ENCODE assay signal across 30 mouse cellular contexts in genomic region chr6:41681656-41682055, GRCm38 (mm10). TPM values are rescaled to one million over a fixed set of nuclear protein-coding genes. Genes with fewer than 3 reads are reported as not detected.
DNase-seq lines count a peak whose midpoint lies in the region; ATAC-seq and TF ChIP-seq lines count a peak whose summit lies in the region.
"Had no signal": no experiment of that assay in that cellular context is flagged by ENCODE, and none has a peak within 500 bp of the region (broad histone marks: within the 10 kb centered on the region; RNA-seq: fewer than 3 reads in every experiment).

No protein-coding gene starts in this region.

- H3K36me3 ChIP-seq in intestine, embryonic 16.5 days (ENCODE audit: control insufficient read depth, insufficient read depth, low read length): no peaks in the 10 kb centered on the region
- no peaks in the 10 kb centered on the region for H3K36me3 ChIP-seq in intestine, embryonic 15.5 days
- no peaks in the 10 kb centered on the region for H3K36me3 ChIP-seq in kidney, postnatal 0 days (ENCODE audit: insufficient read depth, low read length)
- H3K36me3 ChIP-seq: embryonic facial prominence, embryonic 12.5 days; embryonic facial prominence, embryonic 15.5 days; heart, embryonic 12.5 days; hindbrain, embryonic 10.5 days; hindbrain, embryonic 13.5 days had no signal

- no peaks in the 10 kb centered on the region for H3K9me3 ChIP-seq in intestine, embryonic 16.5 days (ENCODE audit: control insufficient read depth, low read length)
- no peaks in the 10 kb centered on the region for H3K9me3 ChIP-seq in intestine, embryonic 15.5 days
- no peaks in the 10 kb centered on the region for H3K9me3 ChIP-seq in kidney, postnatal 0 days (replicated peaks; ENCODE audit: low read length)
- H3K9me3 ChIP-seq: embryonic facial prominence, embryonic 12.5 days; embryonic facial prominence, embryonic 15.5 days; heart, embryonic 12.5 days; hindbrain, embryonic 10.5 days; hindbrain, embryonic 13.5 days had no signal

- H3K4me2 ChIP-seq in intestine, embryonic 16.5 days (ENCODE audit: low read depth, low read length): no peak overlapping the region
- H3K4me2 ChIP-seq in intestine, embryonic 15.5 days (replicated peaks): no peak overlapping the region
- no peak overlapping the region for H3K4me2 ChIP-seq in kidney, postnatal 0 days (ENCODE audit: low read length)
- H3K4me2 ChIP-seq: embryonic facial prominence, embryonic 12.5 days; embryonic facial prominence, embryonic 15.5 days; heart, embryonic 12.5 days; hindbrain, embryonic 13.5 days had no signal

- no peak for TF ChIP-seq CTCF in kidney, postnatal 0 days (IDR thresholded peaks at IDR 0.05; ENCODE audit: low read depth)

- WGBS in intestine, embryonic 16.5 days: 64% methylated on average over 5 of the region's 5 CpGs
- WGBS in intestine, embryonic 15.5 days: 70% methylated on average over 5 of the region's 5 CpGs
- WGBS in kidney, postnatal 0 days: 48% methylated on average over 5 of the region's 5 CpGs

- H3K27me3 ChIP-seq in intestine, embryonic 16.5 days (replicated peaks; ENCODE audit: control insufficient read depth, insufficient read depth, low read length): no peaks in the 10 kb centered on the region
- no peaks in the 10 kb centered on the region for H3K27me3 ChIP-seq in intestine, embryonic 15.5 days (replicated peaks)
- no peaks in the 10 kb centered on the region for H3K27me3 ChIP-seq in kidney, postnatal 0 days (ENCODE audit: insufficient read depth, low read length)
- H3K27me3 ChIP-seq: embryonic facial prominence, embryonic 12.5 days; embryonic facial prominence, embryonic 15.5 days; heart, embryonic 12.5 days; hindbrain, embryonic 13.5 days had no signal

- DNase-seq in kidney, adult 8-10 months: peak; percentile 5 to 38
- no peak for DNase-seq in kidney, postnatal 14 days
- DNase-seq in testis, postnatal 14 days (ENCODE audit: low spot score): peak; percentile 11
- DNase-seq in testis, postnatal 10 days (ENCODE audit: low spot score): no peak
- DNase-seq in kidney, postnatal 0 days (ENCODE audit: low spot score): no peak
- no peak for DNase-seq in liver
- DNase-seq: adrenal gland, adult 2 months; adrenal gland, postnatal 14 days; cerebellum, adult 11 months; cerebellum, adult 2 months; cerebellum, adult 9-11 months; cerebellum, postnatal 25 days; forebrain, postnatal 0 days; gastrocnemius, adult 2 months; gastrocnemius, postnatal 14 days; heart, adult 18-20 months; heart, postnatal 14 days had no signal

- peak; percentile 48; the same call in 1 of the 2 replicates for ATAC-seq in intestine, embryonic 16.5 days
- ATAC-seq in intestine, embryonic 15.5 days: no peak
- ATAC-seq in kidney, postnatal 0 days (replicated peaks; ENCODE audit: low FRiP score, low read depth): 0 out of 2 replicates have a peak, but pooled peaks have one; percentile 10
- ATAC-seq: CD4-positive, CD25-positive, alpha-beta regulatory T cell, adult 4 months; forebrain, embryonic 14.5 days; forebrain, postnatal 0 days had no signal

- H3K4me3 ChIP-seq in intestine, embryonic 16.5 days (ENCODE audit: low read length): no peak overlapping the region
- no peak overlapping the region for H3K4me3 ChIP-seq in intestine, embryonic 15.5 days (replicated peaks)
- H3K4me3 ChIP-seq in kidney, postnatal 0 days (replicated peaks; ENCODE audit: low read depth, low read length): no peak overlapping the region
- H3K4me3 ChIP-seq: embryonic facial prominence, embryonic 12.5 days; embryonic facial prominence, embryonic 15.5 days; gastrocnemius, adult 2 months; heart, embryonic 12.5 days; hindbrain, embryonic 10.5 days; hindbrain, embryonic 13.5 days had no signal

- H3K9ac ChIP-seq in intestine, embryonic 16.5 days (ENCODE audit: low read depth, low read length): no peak overlapping the region
- no peak overlapping the region for H3K9ac ChIP-seq in intestine, embryonic 15.5 days
- H3K9ac ChIP-seq in kidney, postnatal 0 days (ENCODE audit: low read depth, low read length): no peak overlapping the region
- H3K9ac ChIP-seq: embryonic facial prominence, embryonic 12.5 days; embryonic facial prominence, embryonic 15.5 days; forebrain, postnatal 0 days; heart, embryonic 12.5 days; hindbrain, embryonic 13.5 days had no signal

- H3K27ac ChIP-seq in intestine, embryonic 16.5 days (ENCODE audit: low read length): no peak overlapping the region
- H3K27ac ChIP-seq in intestine, embryonic 15.5 days: no peak overlapping the region
- no peak overlapping the region for H3K27ac ChIP-seq in kidney, postnatal 0 days
- H3K27ac ChIP-seq: embryonic facial prominence, embryonic 12.5 days; embryonic facial prominence, embryonic 15.5 days; gastrocnemius, adult 2 months; hindbrain, embryonic 10.5 days; hindbrain, embryonic 13.5 days had no signal

- no peaks in the 10 kb centered on the region for H3K4me1 ChIP-seq in intestine, embryonic 16.5 days (ENCODE audit: control insufficient read depth, insufficient read depth, low read length)
- H3K4me1 ChIP-seq in intestine, embryonic 15.5 days (replicated peaks): no peaks in the 10 kb centered on the region
- no peaks in the 10 kb centered on the region for H3K4me1 ChIP-seq in kidney, postnatal 0 days (replicated peaks; ENCODE audit: insufficient read depth, low read length)
- H3K4me1 ChIP-seq: embryonic facial prominence, embryonic 12.5 days; embryonic facial prominence, embryonic 15.5 days; heart, embryonic 12.5 days; hindbrain, embryonic 10.5 days; hindbrain, embryonic 13.5 days had no signal

RNA-seq across cellular contexts. Expression of gene Trpv5, which starts 1.1 kb away (rescaled TPM):
- 0.11 and 0.13 TPM in 2 replicates for polyA plus RNA-seq in intestine, embryonic 16.5 days (2015; fragmentation: Nextera tagmentation; extraction: Ambion mirVana)
- polyA plus RNA-seq in intestine, embryonic 15.5 days (2015; fragmentation: Nextera tagmentation; extraction: Ambion mirVana): 0.14 and 0.16 TPM in 2 replicates
- polyA plus RNA-seq in kidney, postnatal 0 days (2015; fragmentation: Nextera tagmentation; extraction: Ambion mirVana): 9.4 and 10.7 TPM in 2 replicates
- polyA plus RNA-seq: adrenal gland, adult 2 months; C2C12; CD4-positive, CD25-positive, alpha-beta regulatory T cell, adult 4 months; cerebellum, adult 2 months; embryonic facial prominence, embryonic 12.5 days; embryonic facial prominence, embryonic 15.5 days; forebrain, embryonic 11.5 days; forebrain, embryonic 14.5 days; forebrain, postnatal 0 days; frontal cortex, adult 2 months; heart, embryonic 12.5 days; heart, embryonic 16.5 days; hindbrain, embryonic 10.5 days; hindbrain, embryonic 13.5 days had no signal

RNA-seq across cellular contexts. Expression of gene Llcfc1, which starts 2.6 kb away (rescaled TPM):
- 1.1 and 1.6 TPM in 2 replicates for polyA plus RNA-seq in intestine, embryonic 16.5 days (2015; fragmentation: Nextera tagmentation; extraction: Ambion mirVana)
- polyA plus RNA-seq in intestine, embryonic 15.5 days (2015; fragmentation: Nextera tagmentation; extraction: Ambion mirVana): 0.34 and 0.54 TPM in 2 replicates
- polyA plus RNA-seq in kidney, postnatal 0 days (2015; fragmentation: Nextera tagmentation; extraction: Ambion mirVana): 0.49 and 0.57 TPM in 2 replicates
- polyA plus RNA-seq: adrenal gland, adult 2 months; C2C12; CD4-positive, CD25-positive, alpha-beta regulatory T cell, adult 4 months; cerebellum, adult 2 months; embryonic facial prominence, embryonic 12.5 days; embryonic facial prominence, embryonic 15.5 days; forebrain, embryonic 11.5 days; forebrain, embryonic 14.5 days; forebrain, postnatal 0 days; frontal cortex, adult 2 months; heart, embryonic 12.5 days; heart, embryonic 16.5 days; hindbrain, embryonic 10.5 days; hindbrain, embryonic 13.5 days had no signal

RNA-seq across cellular contexts. Expression of gene Kel, which starts 22.5 kb away (rescaled TPM):
- 3.4 and 5.5 TPM in 2 replicates for polyA plus RNA-seq in intestine, embryonic 16.5 days (2015; fragmentation: Nextera tagmentation; extraction: Ambion mirVana)
- polyA plus RNA-seq in intestine, embryonic 15.5 days (2015; fragmentation: Nextera tagmentation; extraction: Ambion mirVana): 3.2 and 5.2 TPM in 2 replicates
- 3.0 and 4.0 TPM in 2 replicates for polyA plus RNA-seq in kidney, postnatal 0 days (2015; fragmentation: Nextera tagmentation; extraction: Ambion mirVana)
- polyA plus RNA-seq: adrenal gland, adult 2 months; C2C12; CD4-positive, CD25-positive, alpha-beta regulatory T cell, adult 4 months; cerebellum, adult 2 months; forebrain, postnatal 0 days had no signal

RNA-seq across cellular contexts. Expression of gene Trpv6, which starts 45.5 kb away (rescaled TPM):
- polyA plus RNA-seq in intestine, embryonic 16.5 days (2015; fragmentation: Nextera tagmentation; extraction: Ambion mirVana): 0.29 and 0.35 TPM in 2 replicates
- polyA plus RNA-seq in intestine, embryonic 15.5 days (2015; fragmentation: Nextera tagmentation; extraction: Ambion mirVana): 0.40 and 0.51 TPM in 2 replicates
- polyA plus RNA-seq in kidney, postnatal 0 days (2015; fragmentation: Nextera tagmentation; extraction: Ambion mirVana): 5.7 and 5.8 TPM in 2 replicates
- polyA plus RNA-seq: adrenal gland, adult 2 months had no signal

Comparison
In these comparisons a context has a peak if more than half of its experiments do, and no peak if none do; other contexts are left out.
1. DNase-seq: peak in kidney, adult 8-10 months (2 of 2) and testis, postnatal 14 days (single experiment); none in kidney, postnatal 14 days (single experiment), testis, postnatal 10 days (single experiment), kidney, postnatal 0 days (single experiment) and liver (single experiment).